Comparison of ENCODE assay signal across 22 mouse cellular contexts in the genomic region with DNA sequence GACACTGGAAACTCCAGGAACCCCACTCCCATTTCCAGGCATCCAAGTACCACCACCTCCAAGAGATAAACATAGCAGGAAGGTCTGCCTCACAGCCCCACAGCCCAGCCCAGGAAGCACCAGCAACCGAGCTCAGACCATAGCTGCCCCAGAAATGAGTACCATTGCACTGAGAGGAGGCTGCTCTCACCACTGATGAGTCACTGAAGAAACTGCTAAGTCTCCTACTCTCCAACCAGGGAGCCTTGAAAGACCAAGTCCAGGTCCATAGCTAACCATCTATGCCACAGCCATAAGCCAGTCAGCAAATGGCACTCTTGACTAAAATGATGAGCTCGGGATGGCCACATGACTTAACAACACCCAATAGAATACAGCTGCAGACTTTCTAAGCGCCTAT.
"Had no signal": no experiment of that assay in that cellular context is flagged by ENCODE, and none has a peak within 500 bp of the region (broad histone marks: within the 10 kb centered on the region; RNA-seq: fewer than 3 reads in every experiment).

No protein-coding gene starts in this region.

- DNase-seq: heart, postnatal 10 days; heart, postnatal 14 days; heart, postnatal 36 days; heart, postnatal 4 days; kidney, adult 11 months; kidney, adult 18-20 months; kidney, adult 2 months; kidney, adult 8-10 months; kidney, adult 9 months; kidney, postnatal 10 days; kidney, postnatal 14 days; kidney, postnatal 25 days; kidney, postnatal 36 days; kidney, postnatal 4 days; layer of hippocampus, adult 9-11 months; layer of hippocampus, postnatal 36 days had no signal

- ATAC-seq: hindbrain, embryonic 16.5 days; hindbrain, postnatal 0 days; inflammation-experienced regulatory T-cells, adult 6 months; intestine, embryonic 15.5 days; intestine, embryonic 16.5 days; intestine, postnatal 0 days had no signal
